Mouse (Mus musculus) intestine, embryonic 15.5 days (tissue): Measurements from ENCODE around the gene Prkaca. TPM values are rescaled to one million over a fixed set of nuclear protein-coding genes. Genes with fewer than 3 reads are reported as not detected.

Experiments used
- ATAC-seq: fragments of 200-750 bp; cut with Nextera tagmentation; 2 replicates; pipeline ENCODE4 v1.8.0; 2017; ENCODE audit warnings: moderate TSS enrichment, moderate library complexity
- H3K27ac ChIP-seq: fragments of 300-500 bp; sonication (generic); 2 replicates; pipeline ENCODE4 v1.5.1; 2015; ENCODE audit warnings: mild to moderate bottlenecking, inconsistent platforms
- H3K27me3 ChIP-seq: fragments of 300-500 bp; sonication (generic); replicated peaks from 2 replicates; pipeline ENCODE4 v1.6.1; 2015; ENCODE audit warnings: inconsistent platforms
- H3K36me3 ChIP-seq: fragments of 300-500 bp; sonication (generic); 2 replicates; pipeline ENCODE4 v1.6.1; 2015; ENCODE audit warnings: inconsistent platforms
- H3K4me1 ChIP-seq: fragments of 300-500 bp; sonication (generic); replicated peaks from 2 replicates; pipeline ENCODE4 v1.6.1; 2015; ENCODE audit warnings: inconsistent platforms
- H3K4me2 ChIP-seq: fragments of 300-500 bp; sonication (generic); replicated peaks from 2 replicates; pipeline ENCODE4 v1.6.1; 2015; ENCODE audit warnings: mild to moderate bottlenecking, inconsistent platforms
- H3K4me3 ChIP-seq: fragments of 300-500 bp; sonication (generic); replicated peaks from 2 replicates; pipeline ENCODE4 v1.5.1; 2015; ENCODE audit warnings: inconsistent platforms
- H3K9ac ChIP-seq: fragments of 300-500 bp; sonication (generic); 2 replicates; pipeline ENCODE4 v1.6.1; 2015; ENCODE audit warnings: inconsistent platforms
- H3K9me3 ChIP-seq: fragments of 300-500 bp; sonication (generic); 2 replicates; pipeline ENCODE4 v1.6.1; 2016; ENCODE audit warnings: inconsistent platforms
- WGBS: fragments of 180-500 bp; shearing (Covaris S2); methylation state at CpG from one replicate; pipeline ENCODE4 v1.1.7; 2015; 5-methylcytosine and 5-hydroxymethylcytosine counted together
- polyA plus RNA-seq: library from polyadenylated mRNA; unstranded; fragments of >200 nt; fragmentation: Nextera tagmentation; extraction: Ambion mirVana; gene quantifications from 2 replicates; pipeline ENCODE4 v1.2.1, GENCODE M21; 2015

Prkaca gene
- polyA plus RNA-seq, 1 experiment from 2014 or later = 121 TPM

- H3K9me3 ChIP-seq = no peaks in the 10 kb centered on the region
- H3K36me3 ChIP-seq = no peaks in the 10 kb centered on the region
- H3K27ac ChIP-seq = no peak overlapping the region
- H3K4me2 ChIP-seq = no peak overlapping the region
- peaks cover 38% of the 10 kb centered on the region for H3K4me1 ChIP-seq
- H3K9ac ChIP-seq = no peak overlapping the region
- 32% methylated on average over 7 of the region's 7 CpGs for WGBS
- H3K4me3 ChIP-seq = no peak overlapping the region
- peaks cover 32% of the 10 kb centered on the region for H3K27me3 ChIP-seq
- no peak for ATAC-seq
Observed at GRCm38 (mm10) chr8:84008362-84008761, 35.6 kb downstream of the Prkaca start.

GRCm38 (mm10) chr8:84009876-84010275 lies 37.1 kb downstream of the Prkaca start:
- ATAC-seq = peak; percentile 46
- WGBS = 1% methylated on average over 11 of the region's 11 CpGs

GRCm38 (mm10) chr8:84010625-84011611 lies 38.1 kb downstream of the Prkaca start:
- Histone ChIP-seq H3K27me3 (peaks cover 35% of the 10 kb centered on the region), H3K9ac (peak overlapping the region; percentile 53), H3K36me3 (no peaks in the 10 kb centered on the region), H3K4me3 (peak overlapping the region; percentile 47), H3K27ac (peak overlapping the region; percentile 37), H3K4me1 (peaks cover 27% of the 10 kb centered on the region), H3K9me3 (no peaks in the 10 kb centered on the region), H3K4me2 (peak overlapping the region; percentile 99)
- peak; percentile 68 for ATAC-seq
- 1% methylated on average over 83 of the region's 83 CpGs for WGBS

More at GRCm38 (mm10) chr8:84009876-84010275, 37.1 kb downstream of the Prkaca start:
- peak overlapping the region; percentile 99; the same call in 1 of the 2 replicates for H3K4me2 ChIP-seq
- H3K9ac ChIP-seq = no peak overlapping the region
- no peaks in the 10 kb centered on the region for H3K36me3 ChIP-seq
- H3K27me3 ChIP-seq = peaks cover 35% of the 10 kb centered on the region
- H3K4me1 ChIP-seq = peaks cover 30% of the 10 kb centered on the region
- H3K27ac ChIP-seq = no peak overlapping the region
- no peak overlapping the region for H3K4me3 ChIP-seq
- no peaks in the 10 kb centered on the region for H3K9me3 ChIP-seq

GRCm38 (mm10) chr8:84011705-84012498 lies 39.1 kb downstream of the Prkaca start, which contains the start of gene 2210011C24Rik:
Gene 2210011C24Rik, minus strand, starts transcription at chr8:84012171.
- peak within 1 kb of the TSS; percentile 37 for H3K27ac ChIP-seq
- H3K9ac ChIP-seq = peak within 1 kb of the TSS; percentile 53
- H3K4me1 ChIP-seq = peaks cover 27% of the 10 kb centered on the region
- H3K27me3 ChIP-seq = peaks cover 35% of the 10 kb centered on the region
- H3K9me3 ChIP-seq = no peaks in the 10 kb centered on the region
- peak within 1 kb of the TSS; percentile 99 for H3K4me2 ChIP-seq
- ATAC-seq = peak; percentile 78
- no peaks in the 10 kb centered on the region for H3K36me3 ChIP-seq
- peak within 1 kb of the TSS; percentile 47 for H3K4me3 ChIP-seq
- 1% methylated on average over 44 of the region's 45 CpGs for WGBS

- Histone ChIP-seq H3K36me3 (no peaks in the 10 kb centered on the region), H3K27ac (no peak overlapping the region), H3K4me1 (peaks cover 27% of the 10 kb centered on the region), H3K9me3 (no peaks in the 10 kb centered on the region), H3K27me3 (peaks cover 35% of the 10 kb centered on the region), H3K4me2 (peak overlapping the region; percentile 99), H3K9ac (0 out of 2 replicates have a peak overlapping the region, but pooled peaks have one; percentile 13), H3K4me3 (peak overlapping the region; percentile 47)
- 15% methylated on average over 35 of the region's 35 CpGs for WGBS
- ATAC-seq = peak; percentile 20
Observed at GRCm38 (mm10) chr8:84012499-84013165, 39.8 kb downstream of the Prkaca start.

- Histone ChIP-seq H3K4me3 (no peak overlapping the region), H3K27ac (no peak overlapping the region), H3K9ac (no peak overlapping the region), H3K27me3 (peaks cover 26% of the 10 kb centered on the region), H3K4me2 (no peak overlapping the region), H3K36me3 (no peaks in the 10 kb centered on the region), H3K9me3 (no peaks in the 10 kb centered on the region), H3K4me1 (peaks cover 24% of the 10 kb centered on the region)
- no peak for ATAC-seq
- WGBS = 95% methylated on average over 5 of the region's 5 CpGs
Observed at GRCm38 (mm10) chr8:84015833-84016232, 43.0 kb downstream of the Prkaca start.

GRCm38 (mm10) chr8:84019738-84020137 lies 46.9 kb downstream of the Prkaca start:
- H3K27me3 ChIP-seq = 0 out of 2 replicates have a peak, but pooled peaks cover 3% of the 10 kb centered on the region
- no peak; the same call in 1 of the 2 replicates for ATAC-seq
- WGBS = 71% methylated on average over 9 of the region's 9 CpGs
- H3K9ac ChIP-seq = no peak overlapping the region
- H3K36me3 ChIP-seq = no peaks in the 10 kb centered on the region
- no peak overlapping the region for H3K4me3 ChIP-seq
- H3K9me3 ChIP-seq = no peaks in the 10 kb centered on the region
- H3K4me2 ChIP-seq = no peak overlapping the region
- H3K4me1 ChIP-seq = peaks cover 32% of the 10 kb centered on the region
- no peak overlapping the region for H3K27ac ChIP-seq

- peak within 1 kb of the TSS; percentile 56 for H3K4me2 ChIP-seq
- H3K9ac ChIP-seq = no peak within 1 kb of the TSS
- H3K27ac ChIP-seq = peak within 1 kb of the TSS; percentile 42
- H3K9me3 ChIP-seq = no peaks in the 10 kb centered on the region
- 0 out of 2 replicates have a peak, but pooled peaks cover 5% of the 10 kb centered on the region for H3K27me3 ChIP-seq
- H3K4me3 ChIP-seq = peak within 1 kb of the TSS; percentile 27
- 6% methylated on average over 18 of the region's 18 CpGs for WGBS
- H3K36me3 ChIP-seq = no peaks in the 10 kb centered on the region
- ATAC-seq = peak; percentile 74
- H3K4me1 ChIP-seq = peaks cover 37% of the 10 kb centered on the region
Observed at GRCm38 (mm10) chr8:84021096-84021495, 48.3 kb downstream of the Prkaca start, which contains the start of gene Palm3. Gene Palm3, plus strand, starts transcription at chr8:84021471.

GRCm38 (mm10) chr8:84021569-84021968 lies 48.8 kb downstream of the Prkaca start:
- ATAC-seq = peak; percentile 13; the same call in 1 of the 2 replicates
- WGBS = 35% methylated on average over 12 of the region's 12 CpGs
- Histone ChIP-seq H3K4me2 (peak overlapping the region; percentile 56), H3K4me3 (peak overlapping the region; percentile 27), H3K27me3 (0 out of 2 replicates have a peak, but pooled peaks cover 5% of the 10 kb centered on the region), H3K36me3 (no peaks in the 10 kb centered on the region), H3K9ac (no peak overlapping the region), H3K9me3 (no peaks in the 10 kb centered on the region), H3K27ac (peak overlapping the region; percentile 42), H3K4me1 (peaks cover 42% of the 10 kb centered on the region)

GRCm38 (mm10) chr8:84023085-84023484 lies 50.3 kb downstream of the Prkaca start:
- Histone ChIP-seq H3K27ac (peak overlapping the region; percentile 46; the same call in 1 of the 2 replicates), H3K36me3 (no peaks in the 10 kb centered on the region), H3K9ac (no peak overlapping the region), H3K9me3 (no peaks in the 10 kb centered on the region), H3K4me2 (peak overlapping the region; percentile 56), H3K4me3 (no peak overlapping the region), H3K4me1 (peaks cover 47% of the 10 kb centered on the region), H3K27me3 (peaks cover 8% of the 10 kb centered on the region; the same call in 1 of the 2 replicates)
- ATAC-seq = peak; percentile 34
- 6% methylated on average over 5 of the region's 5 CpGs for WGBS

GRCm38 (mm10) chr8:84023631-84024030 lies 50.8 kb downstream of the Prkaca start:
- no peak overlapping the region for H3K4me3 ChIP-seq
- no peak overlapping the region for H3K9ac ChIP-seq
- peaks cover 47% of the 10 kb centered on the region for H3K4me1 ChIP-seq
- H3K9me3 ChIP-seq = no peaks in the 10 kb centered on the region
- peak; percentile 24; the same call in 1 of the 2 replicates for ATAC-seq
- H3K27ac ChIP-seq = 0 out of 2 replicates have a peak overlapping the region, but pooled peaks have one; percentile 17
- H3K36me3 ChIP-seq = no peaks in the 10 kb centered on the region
- H3K4me2 ChIP-seq = peak overlapping the region; percentile 56
- 46% methylated on average over 1 of the region's 1 CpGs for WGBS
- H3K27me3 ChIP-seq = peaks cover 8% of the 10 kb centered on the region; the same call in 1 of the 2 replicates
